Mouse (Mus musculus): ENCODE data around the gene Trpv2. TPM values are rescaled to one million over a fixed set of nuclear protein-coding genes. Genes with fewer than 3 reads are reported as not detected.

Gene Trpv2
- polyA plus RNA-seq, 1 experiment = 4.1 TPM

GRCm38 (mm10) chr11:62621586-62622283 lies 47.4 kb downstream of the Trpv2 start:
- H3K27me3 ChIP-seq (replicated peaks; ENCODE audit: control insufficient read depth, insufficient read depth, low read length) = no peaks in the 10 kb centered on the region
- no peak for TF ChIP-seq POLR2A (IDR thresholded peaks at IDR 0.05; ENCODE audit: low read depth, low read length)
- no peak overlapping the region for H3K27ac ChIP-seq (ENCODE audit: insufficient read depth, low read depth, low read length)
- no peaks in the 10 kb centered on the region for H3K4me1 ChIP-seq (ENCODE audit: control insufficient read depth, insufficient read depth, low read length)
- no peak overlapping the region for H3K4me3 ChIP-seq (ENCODE audit: insufficient read depth, low read depth, low read length)
- no peaks in the 10 kb centered on the region for H3K36me3 ChIP-seq (ENCODE audit: control insufficient read depth, insufficient read depth, low read length)
- WGBS = 91% methylated on average over 4 of the region's 4 CpGs
- no peak for DNase-seq

GRCm38 (mm10) chr11:62622850-62623249 lies 48.6 kb downstream of the Trpv2 start:
- Histone ChIP-seq H3K4me1 (ENCODE audit: control insufficient read depth, insufficient read depth, low read length) (no peaks in the 10 kb centered on the region), H3K4me3 (ENCODE audit: insufficient read depth, low read depth, low read length) (no peak overlapping the region), H3K27ac (ENCODE audit: insufficient read depth, low read depth, low read length) (no peak overlapping the region), H3K36me3 (ENCODE audit: control insufficient read depth, insufficient read depth, low read length) (no peaks in the 10 kb centered on the region), H3K27me3 (replicated peaks; ENCODE audit: control insufficient read depth, insufficient read depth, low read length) (no peaks in the 10 kb centered on the region)
- WGBS = 80% methylated on average over 4 of the region's 4 CpGs
- TF ChIP-seq POLR2A (IDR thresholded peaks at IDR 0.05; ENCODE audit: low read depth, low read length) (no peak), CTCF (conservative IDR thresholded peaks at IDR 0.05; ENCODE audit: insufficient read depth, insufficient read length, low read depth, low read length) (no peak)
- DNase-seq = no peak

GRCm38 (mm10) chr11:62624341-62625291 lies 50.3 kb downstream of the Trpv2 start:
- H3K4me1 ChIP-seq (ENCODE audit: control insufficient read depth, insufficient read depth, low read length) = no peaks in the 10 kb centered on the region; the same call in 1 of the 2 replicates
- TF ChIP-seq CTCF (conservative IDR thresholded peaks at IDR 0.05; ENCODE audit: insufficient read depth, insufficient read length, low read depth, low read length) = no peak
- no peak for TF ChIP-seq POLR2A (IDR thresholded peaks at IDR 0.05; ENCODE audit: low read depth, low read length)
- no peaks in the 10 kb centered on the region for H3K27me3 ChIP-seq (replicated peaks; ENCODE audit: control insufficient read depth, insufficient read depth, low read length)
- peak; percentile 49 for DNase-seq
- H3K4me3 ChIP-seq (ENCODE audit: insufficient read depth, low read depth, low read length) = no peak overlapping the region
- 61% methylated on average over 10 of the region's 10 CpGs for WGBS
- H3K27ac ChIP-seq (ENCODE audit: insufficient read depth, low read depth, low read length) = no peak overlapping the region
- no peaks in the 10 kb centered on the region for H3K36me3 ChIP-seq (ENCODE audit: control insufficient read depth, insufficient read depth, low read length)

- peak; percentile 63 for DNase-seq
- TF ChIP-seq POLR2A (IDR thresholded peaks at IDR 0.05; ENCODE audit: low read depth, low read length) = no peak
- TF ChIP-seq CTCF (conservative IDR thresholded peaks at IDR 0.05; ENCODE audit: insufficient read depth, insufficient read length, low read depth, low read length) = no peak
- no peaks in the 10 kb centered on the region for H3K36me3 ChIP-seq (ENCODE audit: control insufficient read depth, insufficient read depth, low read length)
- no peaks in the 10 kb centered on the region for H3K27me3 ChIP-seq (replicated peaks; ENCODE audit: control insufficient read depth, insufficient read depth, low read length)
- no peak overlapping the region for H3K4me3 ChIP-seq (ENCODE audit: insufficient read depth, low read depth, low read length)
- 0 out of 2 replicates have a peak overlapping the region, but pooled peaks have one; percentile 13 for H3K27ac ChIP-seq (ENCODE audit: insufficient read depth, low read depth, low read length)
- no peaks in the 10 kb centered on the region; the same call in 1 of the 2 replicates for H3K4me1 ChIP-seq (ENCODE audit: control insufficient read depth, insufficient read depth, low read length)
- WGBS = 23% methylated on average over 9 of the region's 9 CpGs
These were observed 55.3 kb downstream of the Trpv2 start for GRCm38 (mm10) chr11:62629352-62630224.

GRCm38 (mm10) chr11:62630225-62630821 lies 56.0 kb downstream of the Trpv2 start:
- Histone ChIP-seq H3K36me3 (ENCODE audit: control insufficient read depth, insufficient read depth, low read length) (no peaks in the 10 kb centered on the region), H3K4me1 (ENCODE audit: control insufficient read depth, insufficient read depth, low read length) (no peaks in the 10 kb centered on the region; the same call in 1 of the 2 replicates), H3K4me3 (ENCODE audit: insufficient read depth, low read depth, low read length) (no peak overlapping the region), H3K27ac (ENCODE audit: insufficient read depth, low read depth, low read length) (no peak overlapping the region), H3K27me3 (replicated peaks; ENCODE audit: control insufficient read depth, insufficient read depth, low read length) (no peaks in the 10 kb centered on the region)
- TF ChIP-seq POLR2A (IDR thresholded peaks at IDR 0.05; ENCODE audit: low read depth, low read length) = no peak
- no peak for TF ChIP-seq CTCF (conservative IDR thresholded peaks at IDR 0.05; ENCODE audit: insufficient read depth, insufficient read length, low read depth, low read length)
- 18% methylated on average over 11 of the region's 11 CpGs for WGBS
- DNase-seq = no peak

GRCm38 (mm10) chr11:62631138-62631537 lies 56.9 kb downstream of the Trpv2 start:
- Histone ChIP-seq H3K27me3 (replicated peaks; ENCODE audit: control insufficient read depth, insufficient read depth, low read length) (no peaks in the 10 kb centered on the region), H3K36me3 (ENCODE audit: control insufficient read depth, insufficient read depth, low read length) (no peaks in the 10 kb centered on the region), H3K4me3 (ENCODE audit: insufficient read depth, low read depth, low read length) (no peak overlapping the region), H3K27ac (ENCODE audit: insufficient read depth, low read depth, low read length) (no peak overlapping the region), H3K4me1 (ENCODE audit: control insufficient read depth, insufficient read depth, low read length) (no peaks in the 10 kb centered on the region; the same call in 1 of the 2 replicates)
- no peak for DNase-seq
- TF ChIP-seq CTCF (conservative IDR thresholded peaks at IDR 0.05; ENCODE audit: insufficient read depth, insufficient read length, low read depth, low read length) (no peak), POLR2A (IDR thresholded peaks at IDR 0.05; ENCODE audit: low read depth, low read length) (no peak)
- WGBS = 77% methylated on average over 4 of the region's 4 CpGs
